Mouse (Mus musculus): Measurements from ENCODE around the gene Esrra. TPM values are rescaled to one million over a fixed set of nuclear protein-coding genes. Genes with fewer than 3 reads are reported as not detected.

The Esrra gene
- polyA plus RNA-seq, 1 experiment, result 13.6 TPM

DNA sequence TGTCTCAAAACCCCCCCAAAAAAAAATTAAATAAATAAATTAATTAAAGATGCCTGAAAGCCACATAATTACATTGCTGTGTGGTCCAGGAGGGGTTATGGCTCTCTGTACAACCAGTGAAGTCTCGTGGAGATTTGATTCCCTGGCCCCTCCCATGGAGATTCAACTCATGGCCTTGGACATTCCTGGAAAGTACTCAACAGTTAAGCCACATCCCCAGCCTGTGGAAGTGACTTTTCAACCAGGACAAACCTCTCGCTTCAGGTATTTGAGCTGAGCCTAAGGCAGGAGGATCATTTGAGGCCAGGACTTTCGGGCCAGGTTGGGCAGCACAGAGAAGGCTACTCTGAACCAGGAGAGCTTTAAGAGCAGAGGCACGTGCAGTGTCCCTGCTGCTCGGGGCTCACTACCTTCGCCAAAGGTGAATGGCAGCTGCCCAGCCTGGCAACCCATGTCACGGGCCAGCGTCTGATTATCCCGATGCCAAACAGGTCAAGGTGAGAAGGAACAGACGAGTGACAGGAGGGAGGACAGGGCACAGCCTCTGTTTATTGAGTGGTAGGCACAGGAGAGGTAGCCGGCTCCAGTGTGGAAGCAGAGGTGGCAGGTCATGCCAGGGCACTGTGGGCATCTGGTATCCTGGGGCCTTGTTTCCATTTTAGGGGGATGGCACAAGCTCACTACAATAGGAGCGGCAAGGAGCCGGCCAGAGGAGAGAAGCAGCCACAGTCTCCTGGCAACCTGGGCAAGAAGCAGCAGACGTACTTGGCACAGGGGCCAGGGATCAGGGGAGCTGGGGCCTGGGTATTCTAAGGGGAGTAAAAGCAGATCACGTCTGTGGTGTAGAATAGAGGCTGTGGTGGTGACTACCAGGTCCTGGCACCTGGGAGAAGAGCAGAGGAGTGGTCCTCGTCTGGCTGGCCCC, 16.2 kb upstream of the Esrra start:
- Histone ChIP-seq H3K9me3 (replicated peaks; ENCODE audit: control insufficient read depth, insufficient read depth, low read length, poor library complexity, severe bottlenecking) (no peaks in the 10 kb centered on the region), H3K36me3 (ENCODE audit: control insufficient read depth, insufficient read depth, low read length, poor library complexity, severe bottlenecking) (no peaks in the 10 kb centered on the region), H3K27me3 (ENCODE audit: control insufficient read depth, insufficient read depth, low read length, poor library complexity, severe bottlenecking) (no peaks in the 10 kb centered on the region), H3K4me1 (ENCODE audit: control insufficient read depth, insufficient read depth, low read length) (no peaks in the 10 kb centered on the region), H3K9ac (ENCODE audit: low read depth, poor library complexity, severe bottlenecking) (no peak overlapping the region), H3K4me3 (ENCODE audit: low read depth, low read length) (no peak overlapping the region), H3K27ac (ENCODE audit: insufficient read depth, low read length) (no peak overlapping the region)
- TF ChIP-seq POLR2A (IDR thresholded peaks at IDR 0.05; ENCODE audit: insufficient read depth, low read length) (no peak), CTCF (IDR thresholded peaks at IDR 0.05; ENCODE audit: low read depth, low read length) (no peak), EP300 (IDR thresholded peaks at IDR 0.05; ENCODE audit: insufficient read depth, low read depth, low read length) (no peak)

DNA sequence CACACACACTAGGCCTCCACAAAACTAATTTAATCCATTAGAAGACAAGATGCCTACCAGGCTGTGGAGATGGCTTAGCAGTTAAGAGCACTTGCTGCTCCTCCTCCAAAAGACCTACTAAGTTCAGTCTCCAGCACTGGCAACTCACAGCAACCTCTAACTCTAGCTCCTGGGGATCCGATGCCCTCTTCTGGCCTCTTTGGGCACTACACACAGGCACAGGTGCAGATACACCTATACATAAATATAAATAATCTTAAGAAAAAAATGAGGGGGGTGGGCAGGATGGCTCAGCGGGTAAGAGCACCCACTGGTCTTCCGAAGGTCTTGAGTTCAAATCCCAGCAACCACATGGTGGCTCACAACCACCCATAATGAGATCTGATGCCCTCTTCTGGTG, 14.7 kb upstream of the Esrra start:
- Histone ChIP-seq H3K4me3 (ENCODE audit: low read depth, low read length) (no peak overlapping the region), H3K27me3 (ENCODE audit: control insufficient read depth, insufficient read depth, low read length, poor library complexity, severe bottlenecking) (no peaks in the 10 kb centered on the region), H3K36me3 (ENCODE audit: control insufficient read depth, insufficient read depth, low read length, poor library complexity, severe bottlenecking) (no peaks in the 10 kb centered on the region), H3K9ac (ENCODE audit: low read depth, poor library complexity, severe bottlenecking) (no peak overlapping the region), H3K9me3 (replicated peaks; ENCODE audit: control insufficient read depth, insufficient read depth, low read length, poor library complexity, severe bottlenecking) (no peaks in the 10 kb centered on the region), H3K27ac (ENCODE audit: insufficient read depth, low read length) (no peak overlapping the region), H3K4me1 (ENCODE audit: control insufficient read depth, insufficient read depth, low read length) (no peaks in the 10 kb centered on the region)
- TF ChIP-seq CTCF (IDR thresholded peaks at IDR 0.05; ENCODE audit: low read depth, low read length) (peak; percentile 70), EP300 (IDR thresholded peaks at IDR 0.05; ENCODE audit: insufficient read depth, low read depth, low read length) (no peak)

DNA sequence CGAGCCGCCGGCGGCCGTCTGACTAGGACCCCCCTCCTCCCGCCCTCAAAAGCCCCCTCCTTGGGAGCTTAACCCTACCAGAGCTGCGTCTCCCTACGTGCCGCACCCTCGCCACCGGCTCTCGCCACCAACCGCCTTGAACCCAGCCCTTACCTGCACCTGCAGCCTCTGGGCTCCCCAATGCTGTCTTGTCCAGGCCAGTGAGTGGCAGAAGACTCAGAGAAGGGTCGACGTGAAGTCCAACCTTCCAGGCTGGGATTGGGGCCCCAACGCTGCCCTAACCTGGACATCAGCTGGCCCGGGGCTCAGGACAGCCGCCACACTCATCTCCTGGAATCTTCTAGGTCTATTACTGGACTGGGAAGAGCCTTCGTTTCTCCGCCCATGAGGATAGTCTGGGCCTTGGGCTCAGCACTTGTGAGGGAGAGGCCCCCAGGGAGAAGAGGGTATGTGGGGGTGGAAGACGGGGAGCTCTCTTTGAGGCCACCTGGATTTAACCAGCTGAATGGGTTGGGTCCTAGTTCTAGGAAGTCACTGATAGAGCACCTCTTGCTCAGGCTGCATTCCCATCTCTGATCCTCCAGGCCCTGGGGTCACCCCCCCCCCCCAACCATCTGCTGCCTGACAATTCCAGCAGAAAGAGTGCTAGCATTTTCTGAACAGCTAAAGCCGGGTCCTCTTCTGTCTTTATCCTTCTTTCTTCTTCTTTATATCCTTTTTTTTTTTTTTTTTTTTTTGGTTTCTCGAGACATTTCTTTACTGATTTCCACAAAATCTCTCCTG, 12.8 kb upstream of the Esrra start, which contains the start of gene Kcnk4:
Gene Kcnk4 (minus strand): TSS at position 321 of the 783 bp plus-strand sequence.
- no peak for TF ChIP-seq EP300 (IDR thresholded peaks at IDR 0.05; ENCODE audit: insufficient read depth, low read depth, low read length)
- Histone ChIP-seq H3K36me3 (ENCODE audit: control insufficient read depth, insufficient read depth, low read length, poor library complexity, severe bottlenecking) (no peaks in the 10 kb centered on the region), H3K9me3 (replicated peaks; ENCODE audit: control insufficient read depth, insufficient read depth, low read length, poor library complexity, severe bottlenecking) (no peaks in the 10 kb centered on the region), H3K4me1 (ENCODE audit: control insufficient read depth, insufficient read depth, low read length) (peaks cover 2% of the 10 kb centered on the region), H3K27me3 (ENCODE audit: control insufficient read depth, insufficient read depth, low read length, poor library complexity, severe bottlenecking) (no peaks in the 10 kb centered on the region), H3K27ac (ENCODE audit: insufficient read depth, low read length) (no peak within 1 kb of the TSS), H3K9ac (ENCODE audit: low read depth, poor library complexity, severe bottlenecking) (peak within 1 kb of the TSS; percentile 53), H3K4me3 (ENCODE audit: low read depth, low read length) (peak within 1 kb of the TSS; percentile 54)

DNA sequence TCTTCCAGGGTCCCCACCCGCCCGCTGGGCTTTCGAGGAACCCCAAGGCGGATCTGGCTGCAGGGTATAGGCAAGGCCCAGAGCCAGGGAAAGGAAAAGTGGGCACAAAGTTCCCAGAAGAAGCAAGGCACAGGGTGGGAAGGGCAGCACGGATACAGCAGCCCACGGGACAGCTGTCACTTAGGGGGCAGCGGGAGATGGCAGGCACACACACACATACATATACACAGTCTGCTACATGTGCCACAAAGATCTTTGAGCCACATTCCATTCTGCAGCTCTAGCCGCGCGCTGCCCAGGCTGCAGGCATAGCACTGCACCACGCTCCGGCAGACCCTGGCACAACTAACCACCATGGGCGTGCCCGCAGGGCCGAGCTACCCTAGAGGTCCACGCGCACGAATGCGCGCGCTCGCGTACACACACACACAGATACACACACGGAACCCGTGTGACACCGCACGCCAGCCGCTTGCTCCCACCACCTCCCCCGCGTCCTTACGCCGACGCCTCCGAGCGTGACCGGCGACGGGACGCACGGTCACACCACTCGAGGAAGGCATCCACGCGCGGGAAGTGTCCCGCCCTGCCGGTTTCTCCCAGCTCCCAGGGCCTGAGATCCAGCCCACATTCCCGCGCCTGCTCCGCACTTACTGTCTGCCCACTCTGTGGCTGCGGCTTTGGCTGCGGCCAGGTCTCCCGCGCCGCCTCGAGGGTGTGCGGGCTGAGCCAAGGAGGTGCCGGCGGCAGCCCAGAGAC, 12.0 kb upstream of the Esrra start:
- Histone ChIP-seq H3K9ac (ENCODE audit: low read depth, poor library complexity, severe bottlenecking) (peak overlapping the region; percentile 53), H3K27me3 (ENCODE audit: control insufficient read depth, insufficient read depth, low read length, poor library complexity, severe bottlenecking) (no peaks in the 10 kb centered on the region), H3K4me3 (ENCODE audit: low read depth, low read length) (peak overlapping the region; percentile 54), H3K9me3 (replicated peaks; ENCODE audit: control insufficient read depth, insufficient read depth, low read length, poor library complexity, severe bottlenecking) (no peaks in the 10 kb centered on the region), H3K36me3 (ENCODE audit: control insufficient read depth, insufficient read depth, low read length, poor library complexity, severe bottlenecking) (no peaks in the 10 kb centered on the region), H3K27ac (ENCODE audit: insufficient read depth, low read length) (no peak overlapping the region), H3K4me1 (ENCODE audit: control insufficient read depth, insufficient read depth, low read length) (peaks cover 2% of the 10 kb centered on the region)
- TF ChIP-seq POLR2A (IDR thresholded peaks at IDR 0.05; ENCODE audit: insufficient read depth, low read length) (no peak), EP300 (IDR thresholded peaks at IDR 0.05; ENCODE audit: insufficient read depth, low read depth, low read length) (no peak), CTCF (IDR thresholded peaks at IDR 0.05; ENCODE audit: low read depth, low read length) (no peak)

DNA sequence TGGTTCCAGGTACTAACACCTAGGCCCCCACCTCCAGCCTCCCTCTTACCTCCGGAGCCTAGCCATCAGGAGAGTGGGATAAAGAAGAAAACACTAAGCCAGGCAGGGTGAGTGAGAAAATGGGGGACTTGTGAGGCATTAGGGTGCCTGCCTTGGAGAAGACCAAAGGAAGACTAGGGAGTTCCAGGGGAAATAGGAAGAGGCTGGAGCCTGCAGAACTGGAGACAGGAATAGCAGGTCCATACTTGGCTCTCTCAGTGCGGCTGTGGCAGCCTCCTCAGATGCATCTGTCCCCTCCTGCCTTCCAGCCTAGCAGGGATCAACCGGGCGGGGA, 11.5 kb upstream of the Esrra start:
- H3K4me3 ChIP-seq (ENCODE audit: low read depth, low read length), result no peak overlapping the region
- TF ChIP-seq EP300 (IDR thresholded peaks at IDR 0.05; ENCODE audit: insufficient read depth, low read depth, low read length) (no peak), CTCF (IDR thresholded peaks at IDR 0.05; ENCODE audit: low read depth, low read length) (no peak), POLR2A (IDR thresholded peaks at IDR 0.05; ENCODE audit: insufficient read depth, low read length) (no peak)
- no peak overlapping the region for H3K9ac ChIP-seq (ENCODE audit: low read depth, poor library complexity, severe bottlenecking)
- H3K27me3 ChIP-seq (ENCODE audit: control insufficient read depth, insufficient read depth, low read length, poor library complexity, severe bottlenecking), result no peaks in the 10 kb centered on the region
- H3K27ac ChIP-seq (ENCODE audit: insufficient read depth, low read length), result no peak overlapping the region
- peaks cover 2% of the 10 kb centered on the region for H3K4me1 ChIP-seq (ENCODE audit: control insufficient read depth, insufficient read depth, low read length)
- H3K9me3 ChIP-seq (replicated peaks; ENCODE audit: control insufficient read depth, insufficient read depth, low read length, poor library complexity, severe bottlenecking), result no peaks in the 10 kb centered on the region
- no peaks in the 10 kb centered on the region for H3K36me3 ChIP-seq (ENCODE audit: control insufficient read depth, insufficient read depth, low read length, poor library complexity, severe bottlenecking)
